Mouse (Mus musculus) intestine, embryonic 14.5 days (tissue): ENCODE measurements around the gene Enthd1. TPM values are rescaled to one million over a fixed set of nuclear protein-coding genes. Genes with fewer than 3 reads are reported as not detected.
"Not testable (repeated sequence)": the region's sequence is repeated elsewhere in the genome, so short reads cannot be mapped to it uniquely, and the experiment has no call there.

Experiments
- ATAC-seq: fragments of 200-750 bp; cut with Nextera tagmentation; replicated peaks from 2 replicates; pipeline ENCODE4 v1.8.0; 2017; ENCODE audit warnings: low read depth, moderate number of reproducible peaks, moderate TSS enrichment, moderate library complexity; ENCODE audit not compliant: low FRiP score, low TSS enrichment
- DNase-seq: peaks from one replicate; pipeline ENCODE4 v3.0.0-alpha.2; 2018; ENCODE audit warnings: low spot score
- H3K27ac ChIP-seq: fragments of 300-500 bp; sonication (generic); 2 replicates; pipeline ENCODE4 v1.5.1; 2014; ENCODE audit warnings: low read depth, mild to moderate bottlenecking, control low read depth
- H3K27me3 ChIP-seq: fragments of 300-500 bp; sonication (generic); replicated peaks from 2 replicates; pipeline ENCODE4 v1.6.1; 2014; ENCODE audit warnings: low read length, control low read depth; ENCODE audit not compliant: control insufficient read depth, insufficient read depth
- H3K36me3 ChIP-seq: fragments of 300-500 bp; sonication (generic); 2 replicates; pipeline ENCODE4 v1.6.1; 2014; ENCODE audit warnings: low read length, control low read depth; ENCODE audit not compliant: control insufficient read depth, insufficient read depth
- H3K4me1 ChIP-seq: fragments of 300-500 bp; sonication (generic); replicated peaks from 2 replicates; pipeline ENCODE4 v1.6.1; 2014; ENCODE audit warnings: low read length, control low read depth, mixed read lengths; ENCODE audit not compliant: control insufficient read depth, insufficient read depth
- H3K4me2 ChIP-seq: fragments of 300-500 bp; sonication (generic); 2 replicates; pipeline ENCODE4 v1.6.1; 2014; ENCODE audit warnings: low read length
- H3K4me3 ChIP-seq: fragments of 300-500 bp; sonication (generic); 2 replicates; pipeline ENCODE4 v1.5.1; 2014; ENCODE audit warnings: low read depth, low read length, control low read depth, mixed read lengths
- H3K9ac ChIP-seq: fragments of 300-500 bp; sonication (generic); 2 replicates; pipeline ENCODE4 v1.6.1; 2014; ENCODE audit warnings: mild to moderate bottlenecking, low read length
- H3K9me3 ChIP-seq: fragments of 300-500 bp; sonication (generic); 2 replicates; pipeline ENCODE4 v1.6.1; 2016; ENCODE audit warnings: low read length, control low read depth; ENCODE audit not compliant: control insufficient read depth
- WGBS: fragments of 180-500 bp; shearing (Covaris S2); extraction: QIAGEN DNeasy Blood & Tissue Kit; methylation state at CpG from one replicate; pipeline ENCODE4 v1.1.7; 2014; 5-methylcytosine and 5-hydroxymethylcytosine counted together
- polyA plus RNA-seq: library from polyadenylated mRNA; unstranded; fragments of >200 nt; fragmentation: Nextera tagmentation; extraction: Ambion mirVana; gene quantifications from 2 replicates; pipeline ENCODE4 v1.2.1, GENCODE M21; 2014

Enthd1 gene
- polyA plus RNA-seq, 1 experiment from 2014 or later: not detected

- no peaks in the 10 kb centered on the region for H3K9me3 ChIP-seq
- no peak for ATAC-seq
- peaks cover 7% of the 10 kb centered on the region; the same call in 1 of the 2 replicates for H3K4me1 ChIP-seq
- H3K27me3 ChIP-seq: no peaks in the 10 kb centered on the region
- H3K36me3 ChIP-seq: no peaks in the 10 kb centered on the region
- no peak overlapping the region for H3K27ac ChIP-seq
- no peak overlapping the region for H3K9ac ChIP-seq
- H3K4me2 ChIP-seq: peak overlapping the region; percentile 42
- WGBS: 28% methylated on average over 16 of the region's 16 CpGs
- DNase-seq: no peak
- no peak overlapping the region for H3K4me3 ChIP-seq
Measured at GRCm38 (mm10) chr15:80599213-80599750, 34.3 kb upstream of the Enthd1 start.

DNA sequence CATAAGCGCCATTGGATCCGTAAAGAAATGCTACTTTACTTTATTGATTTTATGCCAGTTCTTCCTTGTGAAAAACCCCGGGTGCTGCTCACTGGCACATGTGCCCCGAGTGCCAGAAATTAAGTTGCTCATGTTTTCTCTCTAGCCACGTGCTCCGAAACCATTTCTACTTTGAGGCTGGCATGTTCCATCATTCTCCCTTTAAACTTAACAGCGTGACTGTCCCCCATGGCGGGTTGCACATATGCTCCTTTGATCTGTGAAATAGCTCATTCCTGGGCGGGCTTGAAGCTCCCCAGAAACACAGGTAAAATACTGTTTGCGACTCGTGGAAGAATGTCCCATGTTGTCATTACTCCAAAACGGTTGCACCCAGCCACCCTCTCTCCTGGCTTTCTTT, 33.8 kb upstream of the Enthd1 start:
- 67% methylated on average over 12 of the region's 12 CpGs for WGBS
- Histone ChIP-seq H3K4me3 (no peak overlapping the region), H3K9ac (no peak overlapping the region), H3K4me1 (peaks cover 7% of the 10 kb centered on the region; the same call in 1 of the 2 replicates), H3K9me3 (no peaks in the 10 kb centered on the region), H3K27me3 (no peaks in the 10 kb centered on the region), H3K36me3 (no peaks in the 10 kb centered on the region), H3K27ac (no peak overlapping the region), H3K4me2 (peak overlapping the region; percentile 42; the same call in 1 of the 2 replicates)
- no peak for DNase-seq
- ATAC-seq: no peak

GRCm38 (mm10) chr15:80593877-80594276, 28.9 kb upstream of the Enthd1 start:
- no peak for ATAC-seq
- H3K27ac ChIP-seq: no peak overlapping the region
- no peaks in the 10 kb centered on the region for H3K4me1 ChIP-seq

DNA sequence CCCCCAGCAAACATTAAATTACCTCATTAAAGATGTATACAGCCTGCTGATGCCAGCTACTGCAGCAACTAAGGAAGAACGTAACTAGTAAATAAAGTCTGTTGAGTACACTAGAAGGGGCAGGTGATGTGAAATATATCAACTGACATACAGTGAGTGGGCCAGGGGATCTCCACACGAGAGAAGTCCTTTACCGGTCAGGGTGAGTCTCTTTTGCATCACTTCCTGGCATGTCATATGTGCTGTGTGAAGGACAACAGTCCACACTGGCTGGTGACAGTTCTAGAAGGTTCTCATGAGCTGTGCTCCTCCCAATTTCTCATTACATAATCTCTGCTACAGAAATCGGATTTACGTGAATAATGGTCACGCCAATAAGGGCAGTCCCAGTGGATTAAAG, 27.8 kb upstream of the Enthd1 start:
- DNase-seq (no peak), ATAC-seq (no peak)
- no peaks in the 10 kb centered on the region for H3K27me3 ChIP-seq
- no peak overlapping the region for H3K27ac ChIP-seq
- H3K36me3 ChIP-seq: no peaks in the 10 kb centered on the region
- H3K9me3 ChIP-seq: no peaks in the 10 kb centered on the region
- H3K4me2 ChIP-seq: no peak overlapping the region
- WGBS: 83% methylated on average over 6 of the region's 6 CpGs
- H3K9ac ChIP-seq: no peak overlapping the region
- no peaks in the 10 kb centered on the region for H3K4me1 ChIP-seq
- H3K4me3 ChIP-seq: no peak overlapping the region

More at GRCm38 (mm10) chr15:80593877-80594276, 28.9 kb upstream of the Enthd1 start:
- WGBS: 72% methylated on average over 5 of the region's 5 CpGs
- Histone ChIP-seq H3K36me3 (no peaks in the 10 kb centered on the region), H3K27me3 (no peaks in the 10 kb centered on the region), H3K4me3 (no peak overlapping the region), H3K9me3 (no peaks in the 10 kb centered on the region), H3K9ac (no peak overlapping the region), H3K4me2 (no peak overlapping the region)
- no peak for DNase-seq

- H3K4me1 ChIP-seq: no peaks in the 10 kb centered on the region
- H3K4me2 ChIP-seq: no peak overlapping the region
- no peak overlapping the region for H3K27ac ChIP-seq
- ATAC-seq (no peak), DNase-seq (no peak)
- no peaks in the 10 kb centered on the region for H3K27me3 ChIP-seq
- H3K4me3 ChIP-seq: no peak overlapping the region
- H3K9me3 ChIP-seq: no peaks in the 10 kb centered on the region
- H3K36me3 ChIP-seq: no peaks in the 10 kb centered on the region
- 89% methylated on average over 5 of the region's 5 CpGs for WGBS
- H3K9ac ChIP-seq: no peak overlapping the region
Measured at GRCm38 (mm10) chr15:80590641-80591040, 25.7 kb upstream of the Enthd1 start.

DNA sequence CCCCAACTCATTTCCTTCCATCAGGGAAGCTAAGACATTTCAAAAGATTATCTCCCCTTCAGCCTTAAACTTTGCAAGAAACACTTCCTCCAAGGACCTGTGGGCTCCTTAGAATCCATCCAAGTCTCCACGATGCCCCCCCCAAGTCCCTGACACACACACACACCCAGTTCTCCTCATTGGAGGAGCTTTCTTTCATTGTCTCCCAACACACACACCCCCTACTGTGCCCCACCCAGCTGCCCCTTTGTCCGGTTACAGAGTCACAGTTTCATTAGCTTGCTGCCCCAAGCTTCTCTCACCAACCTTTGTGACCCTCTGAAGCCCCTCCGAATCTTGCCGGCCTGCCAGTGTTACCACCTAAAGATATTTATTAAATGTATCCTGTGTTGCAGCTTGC, 21.3 kb upstream of the Enthd1 start:
- WGBS: 52% methylated on average over 4 of the region's 4 CpGs

DNA sequence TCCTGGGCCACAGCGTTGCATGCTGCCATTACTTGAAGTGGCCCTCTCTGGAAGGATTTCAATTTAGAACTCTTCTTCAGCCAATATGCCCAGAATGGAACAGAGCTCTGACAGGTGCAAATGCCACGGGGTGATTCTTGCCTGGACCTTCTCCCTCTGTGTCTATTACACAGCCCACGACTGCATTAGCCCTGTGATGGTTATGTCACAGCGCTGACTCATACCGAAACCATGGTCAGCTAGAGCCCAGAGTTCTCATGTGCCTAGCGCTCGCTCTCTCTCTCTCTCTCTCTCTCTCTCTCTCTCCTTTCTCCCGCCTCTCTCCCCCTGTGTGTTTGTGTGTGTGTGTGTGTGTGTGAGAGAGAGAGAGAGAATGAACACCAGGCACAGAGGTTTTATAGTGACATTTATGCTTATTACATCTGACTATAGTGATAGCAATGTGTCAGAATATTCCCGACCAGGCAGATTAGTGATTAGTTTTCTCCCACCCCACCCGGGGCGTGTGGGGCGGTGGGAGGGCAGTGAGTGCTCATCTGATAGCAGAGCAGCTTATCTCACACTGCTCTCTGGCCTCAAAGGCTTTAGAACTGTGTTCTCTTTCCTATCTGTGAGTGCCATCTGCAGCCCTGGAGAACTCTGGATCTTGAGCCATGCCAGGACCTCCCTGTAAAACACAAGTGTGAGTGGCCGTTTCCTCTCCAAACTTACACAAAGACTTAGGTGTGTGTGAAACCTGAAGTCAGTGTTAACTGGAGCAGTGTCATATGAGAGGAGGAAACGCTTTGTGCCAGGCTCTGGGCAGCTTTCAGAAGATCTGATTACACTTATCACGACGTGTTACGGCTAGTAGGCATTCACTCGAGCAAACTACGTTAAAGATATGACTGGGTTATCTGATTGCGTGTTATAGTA, 17.9 kb upstream of the Enthd1 start:
- H3K27me3 ChIP-seq: 0 out of 2 replicates have a peak, but pooled peaks cover 2% of the 10 kb centered on the region
- no peaks in the 10 kb centered on the region for H3K4me1 ChIP-seq
- H3K4me3 ChIP-seq: no peak overlapping the region
- 60% methylated on average over 20 of the region's 20 CpGs for WGBS
- no peak overlapping the region for H3K27ac ChIP-seq
- no peak overlapping the region for H3K9ac ChIP-seq
- no peaks in the 10 kb centered on the region for H3K36me3 ChIP-seq
- ATAC-seq: no peak
- H3K4me2 ChIP-seq: no peak overlapping the region
- no peaks in the 10 kb centered on the region for H3K9me3 ChIP-seq
- DNase-seq: no peak

More for the DNA sequence above, 21.3 kb upstream of the Enthd1 start:
- Histone ChIP-seq H3K9me3 (no peaks in the 10 kb centered on the region), H3K4me3 (no peak overlapping the region), H3K27me3 (no peaks in the 10 kb centered on the region), H3K27ac (no peak overlapping the region), H3K9ac (no peak overlapping the region), H3K4me1 (no peaks in the 10 kb centered on the region), H3K36me3 (no peaks in the 10 kb centered on the region), H3K4me2 (no peak overlapping the region)
- ATAC-seq: no peak
- DNase-seq: no peak

DNA sequence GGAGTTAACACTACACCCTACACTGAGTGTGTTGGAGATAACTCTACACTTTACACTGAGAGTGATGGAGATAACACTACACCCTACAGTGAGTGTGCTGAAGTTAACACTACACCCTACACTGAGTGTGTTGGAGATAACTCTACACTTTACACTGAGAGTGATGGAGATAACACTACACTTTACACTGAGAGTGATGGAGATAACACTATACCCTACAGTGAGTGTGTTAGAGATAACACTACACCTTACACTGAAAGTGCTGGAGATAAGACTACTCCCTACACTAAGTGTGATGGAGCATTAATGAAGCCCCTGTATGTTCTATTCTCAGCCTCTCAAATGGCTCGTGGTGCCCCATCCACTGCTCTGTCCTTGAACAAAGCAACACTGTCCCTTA, 15.6 kb upstream of the Enthd1 start:
- not testable (repeated sequence) for H3K4me2 ChIP-seq, H3K9ac ChIP-seq, H3K9me3 ChIP-seq

More for the DNA sequence above, 15.6 kb upstream of the Enthd1 start:
- WGBS: 54% methylated on average over 1 of the region's 1 CpGs
- not testable (repeated sequence) for H3K4me1 ChIP-seq, H3K27ac ChIP-seq, DNase-seq, H3K4me3 ChIP-seq, H3K36me3 ChIP-seq, ATAC-seq
- peaks cover 13% of the 10 kb centered on the region for H3K27me3 ChIP-seq
